Mouse (Mus musculus) ovary, postnatal 14 days (tissue): ENCODE measurements around the gene Thada.

Experiments used
- DNase-seq: peaks from one replicate; pipeline ENCODE4 v3.0.0; 2022; ENCODE audit warnings: low spot score

Thada gene

DNA sequence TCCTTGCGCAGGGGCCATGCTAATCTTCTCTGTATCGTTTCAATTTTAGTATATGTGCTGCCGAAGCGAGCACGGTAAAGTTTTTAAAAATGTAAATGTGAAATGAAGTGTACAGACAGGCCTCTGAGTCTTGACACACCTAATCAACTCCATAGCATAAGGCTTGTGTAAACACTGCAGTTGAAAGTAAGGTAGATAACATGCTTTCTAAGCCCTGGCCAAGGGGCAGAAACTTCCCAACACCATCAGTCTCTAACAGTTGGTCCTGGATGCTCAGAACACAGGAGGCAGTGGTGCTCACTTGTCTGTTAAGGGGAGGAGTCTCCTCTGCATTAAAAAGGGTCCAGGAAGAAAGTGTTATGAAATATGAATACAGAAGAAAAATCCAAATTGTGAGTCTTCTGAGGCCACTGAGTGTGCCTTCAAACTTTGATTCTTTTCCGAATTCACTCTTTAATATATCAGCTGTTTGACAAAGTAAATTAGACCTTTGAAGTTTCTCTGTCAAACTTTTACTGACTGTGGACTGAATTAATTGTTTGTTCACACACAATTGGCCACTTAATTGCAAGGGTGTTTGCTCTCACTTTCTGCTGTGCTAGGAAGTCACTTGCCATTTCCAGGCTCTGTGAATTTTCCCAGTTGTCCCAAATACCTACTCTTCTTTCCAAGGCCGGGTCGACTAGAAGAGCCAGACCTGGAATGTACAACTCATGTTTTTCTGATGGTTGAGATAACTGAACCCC is 178.2 kb downstream of the Thada start:
- DNase-seq: no peak

DNA sequence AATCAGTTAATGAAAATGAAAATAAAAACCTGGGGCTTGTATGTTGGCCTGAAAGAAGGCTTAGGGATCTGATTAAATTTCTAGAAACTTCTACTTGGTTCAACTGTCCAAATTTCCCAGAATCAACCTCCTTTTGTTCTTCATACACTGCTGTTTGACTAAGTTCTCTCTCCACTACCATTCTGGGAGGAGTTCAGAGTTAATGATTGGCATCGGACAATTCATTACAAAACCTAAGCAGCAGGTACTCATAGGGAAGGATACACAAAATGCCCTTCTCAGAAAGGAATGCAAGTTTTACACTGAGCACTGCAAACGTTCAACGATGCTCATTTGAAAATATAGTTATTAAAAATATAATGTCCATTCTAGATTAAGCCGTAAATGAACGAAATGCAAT is 179.5 kb downstream of the Thada start:
- DNase-seq: no peak

DNA sequence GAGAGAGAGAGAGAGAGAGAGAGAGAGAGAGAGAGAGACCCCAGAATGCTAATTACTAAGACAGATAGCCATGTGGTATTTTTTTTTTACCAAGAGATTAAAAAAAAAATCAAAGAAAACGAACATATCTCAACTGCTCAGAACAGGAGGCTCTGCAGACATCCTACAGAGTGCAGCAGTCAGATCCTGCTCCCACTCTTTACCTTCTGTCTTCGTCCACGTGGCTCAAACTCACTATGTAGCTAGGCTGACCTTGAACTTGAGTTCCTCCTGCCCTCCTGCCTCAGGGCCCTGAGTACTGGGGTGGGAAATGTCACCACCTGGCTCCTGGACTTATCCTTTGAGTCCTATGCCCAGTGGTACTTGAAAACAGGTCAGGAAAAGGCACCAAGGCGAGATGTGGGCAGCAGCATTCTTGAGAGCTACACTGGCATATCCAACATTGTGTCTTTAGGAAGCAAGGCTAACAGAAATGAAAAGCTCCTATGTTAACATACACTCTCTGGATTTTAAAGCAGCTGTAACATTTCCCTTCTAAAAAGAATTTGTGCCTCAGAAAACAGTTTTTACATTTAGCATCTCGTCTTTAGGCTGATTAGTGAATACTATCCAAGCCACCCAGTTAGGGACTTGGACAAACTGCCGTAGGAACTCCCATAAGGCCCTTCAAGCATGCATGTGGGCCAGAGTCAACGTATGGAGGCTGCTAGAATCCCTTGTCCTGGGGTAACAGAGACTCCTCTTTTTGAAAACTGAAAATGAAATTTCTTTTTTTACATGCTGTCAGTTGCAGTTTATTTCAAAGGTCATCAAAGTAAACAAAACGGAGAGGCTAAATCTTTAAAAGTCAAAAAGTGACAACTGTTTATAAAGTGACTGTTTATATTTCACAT is 183.4 kb downstream of the Thada start:
- no peak for DNase-seq

DNA sequence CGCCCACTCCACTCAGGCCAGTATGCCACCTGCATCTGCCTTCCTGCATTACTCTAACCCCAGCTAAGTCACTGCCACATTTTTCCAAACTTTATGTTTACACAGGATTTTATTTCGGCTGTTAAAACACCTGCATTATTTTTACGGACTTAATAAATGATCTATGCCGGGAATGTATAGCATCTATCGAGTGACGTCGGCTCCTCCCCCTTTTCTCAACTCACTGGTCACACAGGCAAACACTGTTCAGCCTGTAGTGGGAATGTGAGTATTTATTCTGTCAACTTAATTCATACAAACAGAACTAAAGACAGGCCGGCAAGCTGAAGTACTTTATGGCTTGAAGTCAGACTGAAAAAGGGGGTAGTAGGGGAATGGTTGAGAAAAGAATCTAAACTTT is 187.0 kb downstream of the Thada start:
- no peak for DNase-seq

DNA sequence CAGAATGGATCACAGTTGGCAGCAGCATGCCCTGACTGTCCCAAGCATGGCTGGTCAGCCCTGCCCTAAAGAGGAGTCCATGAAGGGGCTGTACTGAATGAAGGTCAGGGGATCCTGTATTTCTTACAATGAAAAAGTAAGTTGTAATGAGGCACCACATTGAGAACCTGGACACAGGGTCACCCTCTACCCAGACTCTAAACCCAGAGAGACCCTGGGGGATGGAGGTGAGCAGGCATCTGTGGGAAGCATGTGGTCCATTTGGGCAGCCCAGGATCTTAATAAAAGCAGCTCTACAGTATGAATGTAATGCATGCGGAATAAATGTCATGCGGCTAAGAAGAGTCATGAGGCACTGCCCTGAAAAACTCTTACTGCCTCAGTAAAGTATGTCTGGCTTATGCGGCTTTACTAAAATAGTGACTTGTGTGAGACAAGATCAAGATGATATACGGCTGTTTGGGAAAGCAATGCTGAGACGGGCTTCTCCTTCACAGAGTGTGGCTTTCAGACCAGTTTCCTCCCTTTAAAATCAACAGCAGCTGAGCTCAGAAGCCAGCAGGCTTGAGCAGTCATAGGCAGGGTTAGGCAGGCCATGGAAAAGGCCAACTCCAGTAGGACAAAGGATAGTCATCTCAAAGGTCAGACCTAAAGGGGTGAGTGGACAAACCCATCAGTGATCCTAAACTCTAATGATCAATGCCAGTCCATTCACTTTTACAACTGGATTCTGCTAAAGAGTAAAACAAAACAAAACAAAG is 187.6 kb downstream of the Thada start:
- DNase-seq: no peak

DNA sequence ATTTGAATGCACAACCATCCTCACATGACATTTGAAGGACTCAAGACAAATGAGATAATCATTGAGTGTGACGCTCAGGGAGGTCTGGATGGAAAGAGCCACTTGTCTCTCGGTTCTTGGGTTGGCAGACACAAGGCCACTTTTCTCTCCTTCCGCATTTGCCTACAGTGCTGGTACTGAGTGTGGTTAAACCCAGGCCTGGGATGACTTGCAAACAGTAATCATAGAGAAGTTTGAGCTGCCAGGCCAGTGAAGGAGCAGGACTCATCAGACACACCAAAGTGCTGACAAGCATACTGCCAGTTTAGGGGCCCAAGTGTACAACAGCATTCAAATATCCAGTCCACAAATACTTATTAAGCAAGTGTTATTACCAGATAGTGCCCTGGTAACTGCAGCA is 191.0 kb downstream of the Thada start:
- DNase-seq: no peak

DNA sequence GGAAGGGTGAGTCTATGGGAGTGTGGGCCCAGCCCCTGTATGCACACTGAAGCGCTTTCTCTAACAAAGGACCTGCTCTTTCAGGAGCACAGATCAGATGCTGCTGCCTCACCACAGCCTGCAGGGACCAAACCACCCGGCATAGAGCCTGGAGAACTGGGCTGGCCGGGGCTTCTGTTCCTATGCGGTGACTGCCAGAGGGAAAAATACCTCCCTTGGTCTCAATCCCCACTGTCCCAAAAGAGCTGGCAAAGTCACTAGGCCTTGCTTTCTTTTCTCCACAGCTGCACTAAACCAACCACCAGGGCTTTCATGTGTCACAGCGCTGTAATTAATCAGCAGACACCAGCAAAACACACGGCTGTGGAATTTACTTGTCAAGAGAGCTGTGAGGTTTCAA is 191.8 kb downstream of the Thada start:
- no peak for DNase-seq

DNA sequence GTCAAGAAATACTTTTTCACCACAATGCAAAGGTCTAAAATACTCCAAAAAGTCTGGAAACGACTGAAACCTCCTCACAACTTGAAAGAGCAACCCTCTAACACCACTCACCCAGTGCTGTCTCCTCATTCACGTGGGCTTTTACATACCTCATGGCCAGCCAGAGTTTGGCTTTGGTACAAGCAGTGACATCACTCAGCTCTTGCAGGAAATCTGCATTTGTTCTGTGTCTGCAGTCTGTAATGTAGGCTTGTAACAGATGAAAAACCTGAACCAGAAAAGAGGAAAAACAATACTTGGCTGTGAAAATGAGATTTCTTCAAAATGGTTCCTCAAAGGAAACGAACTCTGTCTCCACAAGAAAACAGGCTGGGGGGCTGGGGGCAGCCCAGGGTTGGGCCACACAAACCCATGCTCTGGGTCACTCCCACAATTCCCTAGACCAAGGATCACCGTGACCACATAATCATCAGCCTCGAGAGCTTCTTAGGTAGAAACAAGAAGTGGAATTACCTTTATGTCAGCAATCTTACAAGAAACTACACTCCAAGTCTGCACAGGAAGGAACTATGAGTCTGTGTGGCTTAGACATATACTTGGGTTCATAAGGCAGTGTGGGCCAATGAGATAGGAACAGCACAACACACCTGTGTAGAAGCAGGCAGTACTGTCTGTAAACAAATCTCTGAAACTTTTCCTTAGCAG is 193.3 kb downstream of the Thada start:
- DNase-seq: no peak

DNA sequence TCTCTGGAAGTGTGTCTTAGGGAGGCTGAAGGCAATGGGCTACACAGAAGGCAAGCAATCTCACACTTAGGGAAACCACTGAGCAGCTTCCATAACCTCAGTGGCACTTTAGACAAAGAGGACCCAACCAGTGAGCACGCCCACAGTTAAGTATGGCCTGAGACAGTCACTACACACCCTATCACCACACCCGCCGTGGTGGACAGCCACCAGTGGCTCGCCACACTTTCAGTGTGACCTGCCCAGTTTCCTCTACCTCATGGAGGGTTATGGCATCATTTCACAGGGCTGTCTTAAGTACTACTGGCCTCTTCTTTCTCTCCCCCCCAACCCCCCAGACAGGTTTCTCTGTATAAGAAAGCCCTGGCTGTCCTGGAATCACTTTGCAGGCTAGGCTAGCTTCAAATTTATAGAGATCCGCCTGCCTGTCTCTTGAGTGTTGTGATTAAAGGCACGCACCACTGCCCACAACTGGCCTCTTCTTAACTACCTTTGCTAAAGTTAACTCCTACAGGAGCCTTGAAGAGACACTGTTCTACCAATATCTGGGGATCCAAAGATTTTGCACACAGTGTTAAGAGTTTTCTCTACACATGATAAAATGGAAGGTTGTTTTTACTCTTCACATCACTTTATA is 194.3 kb downstream of the Thada start:
- DNase-seq: no peak

DNA sequence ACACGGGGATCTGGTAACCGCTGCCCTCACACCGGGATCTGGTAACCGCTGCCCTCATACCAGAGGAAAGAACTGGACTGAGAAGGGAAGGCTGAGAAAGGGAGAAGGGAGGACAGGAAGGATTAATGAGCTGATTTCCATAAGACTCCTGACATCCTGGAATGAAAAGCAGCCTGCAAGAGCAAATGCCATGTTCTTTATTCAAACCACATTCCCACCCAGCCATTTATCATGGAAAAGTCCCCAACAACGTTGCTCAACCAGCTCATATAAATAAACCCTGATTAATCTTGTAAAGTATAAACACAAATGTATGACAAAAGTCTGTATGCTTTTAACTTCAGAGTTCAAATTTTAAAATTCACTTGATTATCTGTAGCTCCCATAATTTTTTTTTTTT is 196.3 kb downstream of the Thada start:
- DNase-seq: no peak

DNA sequence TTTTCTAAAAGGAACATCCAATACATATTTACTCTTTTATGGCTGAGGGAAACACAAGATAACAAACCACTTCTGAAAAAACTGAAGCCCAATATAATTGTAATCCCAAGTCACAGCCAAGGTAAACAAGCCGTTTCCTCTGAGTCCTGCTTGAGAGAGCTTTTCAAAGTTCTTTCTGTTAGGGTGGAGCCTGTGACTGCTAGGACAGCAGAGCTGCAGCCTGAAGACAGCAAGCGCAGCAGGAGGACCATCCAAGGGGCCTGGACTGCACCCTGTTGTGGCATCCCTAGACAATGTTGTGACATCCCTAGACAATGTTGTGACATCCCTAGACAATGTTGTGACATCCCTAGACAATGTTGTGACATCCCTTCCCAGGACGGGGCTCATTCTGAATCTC is 197.6 kb downstream of the Thada start:
- no peak for DNase-seq

DNA sequence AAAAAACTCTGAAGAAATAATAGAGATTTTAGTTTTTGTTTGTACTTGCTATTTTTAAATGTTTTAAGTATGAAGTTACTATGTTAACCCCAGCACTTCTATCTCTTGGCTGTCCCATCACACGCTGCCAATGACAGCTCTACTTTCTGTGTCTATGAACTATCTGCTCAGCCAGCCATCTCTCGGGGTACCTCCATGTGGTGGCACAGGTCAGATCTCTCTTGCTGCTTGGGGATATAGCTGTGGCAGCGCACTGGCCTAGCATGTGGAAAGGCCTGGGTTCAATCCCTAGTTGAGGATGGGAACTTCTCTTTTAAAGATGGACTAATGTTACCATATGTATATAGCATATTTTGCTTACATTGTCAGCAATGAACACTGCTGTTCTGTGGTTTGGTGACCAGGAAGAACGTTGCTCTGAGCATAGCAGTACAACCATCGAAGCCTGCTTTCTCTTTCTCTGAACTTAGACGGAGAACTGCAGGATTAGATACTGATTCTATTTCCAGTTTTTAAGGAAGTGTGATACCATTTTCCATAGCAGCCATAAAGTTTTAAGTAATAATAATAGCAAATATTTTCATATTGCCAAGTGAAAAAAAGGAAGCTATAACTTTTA is 198.4 kb downstream of the Thada start:
- no peak for DNase-seq

DNA sequence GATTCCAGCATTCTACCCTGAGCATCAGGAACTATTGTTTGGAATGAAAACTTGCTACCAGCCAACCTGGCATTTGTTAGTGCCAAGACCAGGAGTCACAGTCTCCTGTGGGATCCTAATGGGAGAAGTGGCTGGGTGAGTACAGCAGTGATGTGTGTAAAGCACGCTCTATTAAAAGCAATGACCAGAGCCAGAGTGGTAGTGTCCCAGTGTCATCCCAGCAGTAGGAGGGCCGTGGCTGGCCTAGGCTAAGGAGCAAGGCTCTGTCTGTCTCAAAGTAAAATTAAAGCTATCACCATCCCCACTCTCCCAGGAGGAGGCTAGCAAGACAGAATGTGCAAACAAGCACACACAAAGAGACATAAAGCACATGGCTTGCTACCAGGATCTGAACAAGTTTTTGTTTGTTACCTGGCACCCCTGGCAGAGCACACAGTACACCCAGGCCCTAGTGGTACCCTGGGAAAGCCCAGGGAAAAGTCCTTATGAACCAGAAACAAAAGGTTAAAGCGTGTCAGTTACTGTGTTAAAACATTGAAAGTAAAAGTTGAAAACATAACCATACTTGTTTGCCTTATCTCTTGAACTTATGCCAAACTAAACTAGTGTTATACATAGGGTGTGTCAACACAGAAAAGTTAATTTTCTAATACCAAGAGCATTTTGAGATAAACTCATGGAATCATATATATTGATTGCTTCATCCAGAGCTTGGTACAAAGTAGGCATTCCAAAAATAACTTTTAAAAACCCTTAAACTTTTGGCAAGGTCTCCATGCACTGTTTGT is 199.7 kb downstream of the Thada start:
- DNase-seq: no peak

DNA sequence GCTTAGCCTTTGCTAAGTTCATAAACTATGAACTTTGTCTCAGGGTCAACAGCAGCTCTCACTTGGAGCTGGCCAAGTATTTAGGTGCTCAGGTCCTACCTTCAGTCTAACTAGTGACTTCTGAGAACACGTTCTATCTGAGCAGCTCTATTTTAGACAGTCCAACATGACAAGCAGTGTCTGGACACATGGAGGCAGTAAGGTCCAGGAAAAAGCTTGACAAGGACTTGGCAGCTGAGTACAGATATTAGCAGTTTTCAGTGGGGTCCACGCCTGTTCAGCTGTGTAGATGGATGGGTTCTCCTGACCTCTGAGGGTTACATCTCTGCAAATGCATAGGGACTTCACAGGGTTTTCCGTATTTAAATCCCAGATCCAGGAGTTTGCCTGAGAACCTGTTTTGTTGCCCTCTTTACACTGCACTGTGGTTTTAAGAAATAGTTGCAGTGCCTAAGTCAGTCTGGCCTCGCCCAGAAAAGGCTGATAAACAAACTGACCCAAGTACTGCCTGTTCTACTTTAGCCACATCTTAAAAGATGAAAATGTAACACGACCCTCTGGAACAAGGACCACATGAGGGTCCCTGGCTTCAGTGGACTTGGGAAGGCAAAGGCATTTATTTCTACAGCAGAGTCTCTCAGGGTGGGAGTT is 200.4 kb downstream of the Thada start:
- DNase-seq: no peak

DNA sequence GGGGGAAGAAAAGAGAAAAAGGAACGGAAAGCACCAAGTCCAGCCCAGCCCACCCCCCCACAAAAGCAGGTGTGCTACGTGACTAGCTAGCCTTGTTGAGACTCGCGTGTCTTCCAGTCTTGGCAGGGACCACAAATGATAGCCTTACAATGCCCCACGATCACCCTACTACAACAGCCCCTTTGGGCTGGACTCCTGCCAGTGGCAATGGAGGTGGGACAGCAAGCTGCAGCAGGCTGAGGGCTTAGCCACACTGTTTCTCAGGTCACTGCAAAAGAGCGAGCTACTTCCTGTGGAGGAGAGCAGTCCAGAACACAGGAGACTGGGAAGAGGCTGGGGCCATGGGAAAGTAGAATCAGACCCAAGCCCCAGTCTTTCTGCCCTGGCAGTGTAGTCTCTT is 201.7 kb downstream of the Thada start:
- no peak for DNase-seq

DNA sequence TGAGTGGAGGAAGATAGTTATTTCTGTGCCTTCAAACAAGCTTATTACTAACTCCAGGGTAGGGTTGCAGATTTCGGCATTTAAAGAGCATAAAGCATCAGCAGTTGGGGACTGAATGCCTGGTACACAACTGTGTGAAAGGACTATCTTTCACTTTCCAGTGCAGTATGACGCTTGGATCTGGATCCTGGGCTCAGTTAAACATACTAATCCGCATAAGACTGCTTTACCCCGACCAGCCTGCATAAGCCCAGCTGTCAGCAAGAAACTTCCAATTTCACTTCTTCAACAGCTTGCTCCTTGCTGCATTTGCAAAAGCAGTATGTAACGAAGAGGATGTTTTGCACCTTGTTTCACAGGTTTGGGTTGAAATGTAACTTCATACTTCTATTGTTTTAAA is 202.4 kb downstream of the Thada start:
- DNase-seq: no peak

DNA sequence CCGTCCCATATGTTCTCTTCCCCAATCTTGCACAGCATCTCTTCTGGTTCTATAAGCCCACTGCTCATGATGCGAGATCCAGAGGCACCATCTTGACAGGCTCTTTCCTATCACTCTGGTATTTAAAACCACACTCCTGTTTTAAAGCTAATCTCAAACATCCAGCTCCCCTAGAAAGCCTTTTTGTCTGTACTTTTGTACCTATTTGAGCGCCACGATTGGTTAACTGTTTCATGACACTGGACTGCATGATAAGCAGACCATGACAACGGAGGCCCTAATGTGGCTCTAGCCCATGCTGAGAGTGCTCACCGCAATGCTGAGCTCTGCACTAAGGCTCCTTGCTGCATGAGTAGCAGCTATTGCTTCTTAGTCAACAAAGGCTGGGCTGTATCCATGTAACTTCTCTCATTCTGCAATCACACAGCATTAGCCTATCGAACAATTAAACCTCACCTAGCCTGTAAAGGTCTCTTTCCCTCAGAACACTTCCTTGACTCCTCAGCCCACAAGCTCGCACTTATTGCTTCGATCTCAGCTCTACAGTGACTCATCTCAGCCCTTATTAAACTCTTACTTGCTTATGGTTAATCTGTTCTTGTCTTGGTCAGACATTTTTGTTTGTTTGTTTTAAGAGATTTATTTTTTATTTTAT is 203.6 kb downstream of the Thada start:
- DNase-seq: no peak

DNA sequence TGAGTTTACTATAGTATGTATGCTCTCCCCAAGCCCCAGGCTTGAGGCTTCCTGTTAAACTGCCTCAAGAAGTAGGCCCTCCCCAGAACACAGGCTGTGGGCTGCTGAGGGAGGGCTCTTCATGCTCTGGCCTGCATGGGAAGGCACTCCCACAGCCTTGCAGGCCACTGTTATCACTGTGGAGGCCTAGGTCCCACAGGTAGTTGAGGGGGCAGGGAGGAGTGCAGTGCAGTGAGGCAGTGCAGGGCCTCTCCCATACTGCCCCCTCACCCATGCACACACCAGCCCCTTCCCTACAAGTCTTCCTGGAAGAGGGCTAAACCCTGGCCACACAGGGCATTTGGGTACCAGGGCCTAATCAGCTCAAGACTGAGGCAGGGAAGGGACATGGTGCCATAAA is 205.0 kb downstream of the Thada start:
- no peak for DNase-seq

DNA sequence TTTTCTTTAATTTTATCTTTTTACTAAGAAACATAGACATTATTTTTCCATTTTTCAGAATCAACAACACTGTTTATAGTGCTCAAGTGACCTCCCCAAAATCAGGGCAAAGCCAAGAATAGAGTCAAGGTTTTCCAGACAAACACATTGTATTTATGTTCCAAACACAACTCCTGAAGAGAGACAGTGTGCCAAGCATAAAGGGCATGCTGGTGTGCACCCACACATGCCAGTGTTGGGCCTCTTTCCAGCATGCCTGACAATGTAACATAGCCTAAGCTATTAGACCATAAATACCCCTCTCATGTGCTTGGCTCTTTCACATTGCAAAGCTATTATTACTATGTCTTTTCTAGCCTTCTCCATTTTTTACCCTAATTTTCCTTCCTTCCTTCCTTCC is 205.8 kb downstream of the Thada start:
- no peak for DNase-seq
